22 mouse cellular contexts compared by ENCODE assay signal in the genomic region with DNA sequence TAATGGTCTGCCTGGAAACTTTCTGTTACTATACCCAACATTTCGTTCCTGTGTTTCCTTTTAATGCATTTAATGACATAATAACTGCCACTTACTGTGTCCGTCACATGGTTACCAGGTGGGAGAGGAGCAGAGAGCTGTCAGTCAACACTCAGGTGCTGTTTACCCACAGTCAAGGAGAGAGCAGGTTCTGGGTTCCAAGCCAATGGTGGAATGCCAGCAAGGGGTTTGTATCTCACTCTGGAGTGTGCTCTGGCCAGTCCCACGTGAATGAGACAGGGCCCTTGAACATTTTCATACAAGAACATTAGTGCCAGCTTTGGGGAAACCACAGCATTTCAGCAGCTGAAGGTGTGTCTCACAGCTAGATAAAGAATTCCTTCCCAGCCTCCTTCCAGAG.
DNase-seq lines count a peak whose midpoint lies in the region; ATAC-seq and TF ChIP-seq lines count a peak whose summit lies in the region.
"Had no signal": no experiment of that assay in that cellular context is flagged by ENCODE, and none has a peak within 500 bp of the region (broad histone marks: within the 10 kb centered on the region; RNA-seq: fewer than 3 reads in every experiment).

No protein-coding gene starts in this region.

- H3K4me1 ChIP-seq in lung, adult 2 months (ENCODE audit: control insufficient read depth, insufficient read depth, low read length) = no peaks in the 10 kb centered on the region; the same call in 1 of the 2 replicates
- no peaks in the 10 kb centered on the region for H3K4me1 ChIP-seq in lung, postnatal 0 days (ENCODE audit: insufficient read depth, low read depth, low read length)

- no peak overlapping the region for H3K4me2 ChIP-seq in lung, postnatal 0 days (replicated peaks; ENCODE audit: low read depth, low read length)
- H3K4me2 ChIP-seq: embryonic facial prominence, embryonic 13.5 days; embryonic facial prominence, embryonic 15.5 days; forebrain, embryonic 12.5 days had no signal

- no peaks in the 10 kb centered on the region for H3K9me3 ChIP-seq in lung, postnatal 0 days (ENCODE audit: low read length)
- H3K9me3 ChIP-seq: embryonic facial prominence, embryonic 13.5 days; embryonic facial prominence, embryonic 15.5 days; forebrain, embryonic 10.5 days; forebrain, embryonic 12.5 days had no signal

- no peak for TF ChIP-seq POLR2A in lung, adult 2 months (IDR thresholded peaks at IDR 0.05; ENCODE audit: borderline replicate concordance, extremely low read depth, low read depth, low read length)

- H3K9ac ChIP-seq in lung, postnatal 0 days (replicated peaks; ENCODE audit: low read depth) = no peak overlapping the region
- H3K9ac ChIP-seq: embryonic facial prominence, embryonic 13.5 days; embryonic facial prominence, embryonic 15.5 days; forebrain, embryonic 12.5 days had no signal

- peak; percentile 13 to 15 for DNase-seq in lung, adult 18-20 months
- no peak for DNase-seq in lung, adult 2 months
- peak; percentile 19 for DNase-seq in lung, postnatal 0 days (ENCODE audit: low spot score)
- no peak for DNase-seq in lung, postnatal 10 days
- peak; percentile 16 for DNase-seq in lung, postnatal 36 days
- no peak for DNase-seq in urinary bladder, postnatal 10 days (ENCODE audit: low spot score)
- DNase-seq: adrenal gland, adult 2 months; adrenal gland, postnatal 10 days; adrenal gland, postnatal 25 days; cerebellum, adult 11 months; cerebellum, adult 18-20 months; cerebellum, adult 8-10 months; cerebellum, adult 9-11 months; cerebellum, postnatal 14 days; cerebellum, postnatal 36 days; embryo, embryonic 11 days had no signal

- no peaks in the 10 kb centered on the region for H3K36me3 ChIP-seq in lung, postnatal 0 days (ENCODE audit: insufficient read depth, low read length)
- H3K36me3 ChIP-seq: embryonic facial prominence, embryonic 13.5 days; embryonic facial prominence, embryonic 15.5 days; forebrain, embryonic 10.5 days; forebrain, embryonic 12.5 days had no signal

- no peak for TF ChIP-seq EP300 in lung, postnatal 0 days (IDR thresholded peaks at IDR 0.05)

- peak; percentile 81 for ATAC-seq in lung, postnatal 0 days
- ATAC-seq: forebrain, embryonic 14.5 days had no signal

- H3K27ac ChIP-seq in lung, postnatal 0 days (ENCODE audit: low read length) = no peak overlapping the region
- H3K27ac ChIP-seq: embryonic facial prominence, embryonic 13.5 days; embryonic facial prominence, embryonic 15.5 days; forebrain, embryonic 10.5 days; forebrain, embryonic 12.5 days had no signal

- TF ChIP-seq CTCF in lung, adult 2 months (IDR thresholded peaks at IDR 0.05; ENCODE audit: insufficient read depth, low read length) = no peak
- TF ChIP-seq CTCF in lung, postnatal 0 days (IDR thresholded peaks at IDR 0.05) = no peak

- no peak overlapping the region for H3K4me3 ChIP-seq in lung, adult 2 months (replicated peaks; ENCODE audit: extremely low read depth, low read depth, low read length)
- H3K4me3 ChIP-seq in lung, postnatal 0 days (ENCODE audit: low read depth, low read length) = no peak overlapping the region
- H3K4me3 ChIP-seq: embryonic facial prominence, embryonic 13.5 days; embryonic facial prominence, embryonic 15.5 days; erythroblast, embryonic 14.5 days; forebrain, embryonic 10.5 days; forebrain, embryonic 12.5 days had no signal

- H3K27me3 ChIP-seq in lung, postnatal 0 days (replicated peaks; ENCODE audit: insufficient read depth, low read length) = no peaks in the 10 kb centered on the region
- H3K27me3 ChIP-seq: embryonic facial prominence, embryonic 13.5 days; embryonic facial prominence, embryonic 15.5 days; forebrain, embryonic 12.5 days had no signal

- 70% methylated on average over 3 of the region's 3 CpGs for WGBS in lung, adult 2 months
- WGBS in lung, postnatal 0 days = 62% methylated on average over 3 of the region's 3 CpGs

Comparison
In these comparisons a context has a peak if more than half of its experiments do, and no peak if none do; other contexts are left out.
1. DNase-seq: peak in lung, adult 18-20 months (2 of 2), lung, postnatal 0 days (single experiment) and lung, postnatal 36 days (single experiment); none in lung, adult 2 months (single experiment), lung, postnatal 10 days (single experiment) and urinary bladder, postnatal 10 days (single experiment).